Mouse (Mus musculus) left cerebral cortex, postnatal 10 days (tissue): ENCODE measurements around the gene Alg9. TPM values are rescaled to one million over a fixed set of nuclear protein-coding genes. Genes with fewer than 3 reads are reported as not detected.

ENCODE experiments used
- DNase-seq, 2 experiments: peaks; one replicate each; pipeline ENCODE4 v3.0.0; 2021 to 2022; ENCODE audit warnings: low spot score in 2 of 2, mixed read lengths in 1 of 2; ENCODE audit errors: extremely low spot score in 1 of 2
- intact Hi-C: fragments of 180-260 bp; cut with DNase I; formaldehyde crosslinking; loops from one replicate; pipeline ENCODE4 v1.15.1; 2025
- total RNA-seq, 2 experiments: library from RNA; stranded (reverse); gene quantifications; 2 replicates each; pipeline ENCODE4 v1.2.3; 2021

The Alg9 gene
- total RNA-seq, result 10 to 100 TPM; 36.2 to 38.7 TPM

GRCm38 (mm10) chr9:50774991-50775612 lies at the start of gene Alg9, which contains the start of gene 1110032A03Rik:
TSS of gene Alg9 (plus strand) at chr9:50775019.
TSS of gene 1110032A03Rik (minus strand) at chr9:50775520.
- DNase-seq, result peak; percentile 89 to 93
- intact Hi-C loops, result no loop called here

- DNase-seq, result no peak
- intact Hi-C loops, result no loop called here
Measured at GRCm38 (mm10) chr9:50725921-50726590, 48.8 kb upstream of the Alg9 start.

GRCm38 (mm10) chr9:50727171-50727924 lies 47.5 kb upstream of the Alg9 start:
- intact Hi-C loops, result no loop called here
- DNase-seq, result peak in 1 of 2 experiments; percentile 60

- intact Hi-C loops, result no loop called here
- DNase-seq, result peak; percentile 90 to 91
Measured at GRCm38 (mm10) chr9:50727925-50728651, 46.7 kb upstream of the Alg9 start.

GRCm38 (mm10) chr9:50729600-50729999 lies 45.2 kb upstream of the Alg9 start:
- no peak for DNase-seq
- intact Hi-C loops, result no loop called here

- no peak for DNase-seq
- intact Hi-C loops, result no loop called here
Measured at GRCm38 (mm10) chr9:50732560-50732959, 42.3 kb upstream of the Alg9 start.

- DNase-seq, result peak in 1 of 2 experiments; percentile 45
- intact Hi-C loops, result loop anchor here (5.0 kb wide), 1 partner anchor 38 kb away; no protein-coding TSS in a partner anchor
Measured at GRCm38 (mm10) chr9:50734989-50735388, 39.8 kb upstream of the Alg9 start.

- intact Hi-C loops, result loop anchor here (5.0 kb wide), 1 partner anchor 42 kb away; no protein-coding TSS in a partner anchor
- DNase-seq, result peak; percentile 87 to 94
Measured at GRCm38 (mm10) chr9:50738914-50739870, 35.6 kb upstream of the Alg9 start, which contains the start of gene Dixdc1. TSS of gene Dixdc1 (minus strand) at chr9:50739517.

GRCm38 (mm10) chr9:50740867-50741784 lies 33.7 kb upstream of the Alg9 start:
- intact Hi-C loops, result no loop called here

GRCm38 (mm10) chr9:50742261-50742660 lies 32.6 kb upstream of the Alg9 start:
- no peak for DNase-seq
- intact Hi-C loops, result no loop called here

More at GRCm38 (mm10) chr9:50740867-50741784, 33.7 kb upstream of the Alg9 start:
- no peak for DNase-seq

- intact Hi-C loops, result no loop called here
Measured at GRCm38 (mm10) chr9:50742744-50743143, 32.1 kb upstream of the Alg9 start.

GRCm38 (mm10) chr9:50745806-50746205 lies 29.0 kb upstream of the Alg9 start:
- no peak for DNase-seq
- intact Hi-C loops, result no loop called here

More at GRCm38 (mm10) chr9:50742744-50743143, 32.1 kb upstream of the Alg9 start:
- DNase-seq, result no peak

GRCm38 (mm10) chr9:50746214-50746677 lies 28.6 kb upstream of the Alg9 start, which contains the start of gene 2310030G06Rik:
TSS of gene 2310030G06Rik (minus strand) at chr9:50746536.
- DNase-seq, result no peak
- intact Hi-C loops, result no loop called here

GRCm38 (mm10) chr9:50750706-50751105 lies 24.1 kb upstream of the Alg9 start:
- intact Hi-C loops, result no loop called here
- no peak for DNase-seq

GRCm38 (mm10) chr9:50751323-50751722 lies 23.5 kb upstream of the Alg9 start, which contains the start of gene Cryab:
TSS of gene Cryab (plus strand) at chr9:50751325.
- intact Hi-C loops, result no loop called here
- DNase-seq, result no peak

- DNase-seq, result peak in 1 of 2 experiments; percentile 65
- intact Hi-C loops, result no loop called here
Measured at GRCm38 (mm10) chr9:50752054-50752602, 22.7 kb upstream of the Alg9 start, which contains the start of gene Hspb2. TSS of gene Hspb2 (minus strand) at chr9:50752354.
